Mouse (Mus musculus): ENCODE results near the gene Lenep.

The Lenep gene

DNA sequence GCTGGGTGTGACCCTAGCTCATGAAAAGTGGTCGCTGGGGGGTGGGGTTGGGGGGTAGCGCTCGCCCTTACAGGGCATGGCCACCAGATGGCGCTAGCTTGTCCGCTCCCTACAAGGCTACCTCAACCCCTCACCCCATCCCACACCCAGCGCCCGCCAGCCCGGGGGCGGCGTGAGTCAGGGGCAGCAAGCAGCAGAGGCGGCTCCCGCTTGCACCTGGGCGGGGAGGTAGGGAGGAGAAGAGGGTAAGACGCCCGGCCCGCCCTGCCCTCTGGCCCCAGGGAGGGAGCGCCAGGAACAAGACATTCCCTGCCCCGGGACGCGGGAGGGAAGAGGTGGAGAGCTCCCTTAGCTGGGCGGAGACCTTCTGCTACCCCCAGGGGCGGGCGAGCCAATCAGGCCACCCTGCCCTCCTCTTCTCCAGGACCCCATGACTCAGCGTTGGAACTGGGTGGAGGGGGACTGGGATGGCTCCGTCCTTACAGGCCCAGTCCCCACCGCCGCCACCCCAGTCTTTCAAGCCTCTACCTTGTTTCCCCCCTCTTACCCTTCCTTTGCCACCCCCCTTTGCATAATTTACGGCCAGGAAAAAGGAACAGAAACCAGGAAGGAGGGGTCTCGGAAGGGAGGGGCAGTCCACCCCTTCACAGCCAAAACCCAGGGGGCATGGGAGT is 24.1 kb downstream of the Lenep start:
- DNase-seq (ENCODE audit: low spot score in 2 of 2), result peak; percentile 82 to 83

DNA sequence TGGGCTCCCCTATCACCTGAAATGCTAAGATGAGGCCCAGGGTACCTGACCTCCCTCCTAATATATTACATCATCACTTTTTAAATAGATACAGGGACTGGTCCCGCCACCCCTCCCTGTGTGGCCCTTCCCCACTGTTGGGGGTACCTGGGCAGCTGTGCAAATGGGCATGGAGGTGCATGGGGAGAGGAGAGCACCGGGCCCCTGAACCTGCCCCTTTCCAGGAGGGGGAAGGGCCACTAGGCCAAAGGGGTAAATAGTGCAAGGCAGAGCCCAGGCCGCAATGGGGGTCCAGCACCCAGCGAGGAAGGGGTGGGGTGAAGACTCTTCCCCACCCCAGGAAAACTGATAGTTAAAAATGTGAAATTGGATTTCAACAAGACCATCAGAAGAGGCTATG is 24.8 kb downstream of the Lenep start:
- no peak for DNase-seq (ENCODE audit: low spot score in 2 of 2)

DNA sequence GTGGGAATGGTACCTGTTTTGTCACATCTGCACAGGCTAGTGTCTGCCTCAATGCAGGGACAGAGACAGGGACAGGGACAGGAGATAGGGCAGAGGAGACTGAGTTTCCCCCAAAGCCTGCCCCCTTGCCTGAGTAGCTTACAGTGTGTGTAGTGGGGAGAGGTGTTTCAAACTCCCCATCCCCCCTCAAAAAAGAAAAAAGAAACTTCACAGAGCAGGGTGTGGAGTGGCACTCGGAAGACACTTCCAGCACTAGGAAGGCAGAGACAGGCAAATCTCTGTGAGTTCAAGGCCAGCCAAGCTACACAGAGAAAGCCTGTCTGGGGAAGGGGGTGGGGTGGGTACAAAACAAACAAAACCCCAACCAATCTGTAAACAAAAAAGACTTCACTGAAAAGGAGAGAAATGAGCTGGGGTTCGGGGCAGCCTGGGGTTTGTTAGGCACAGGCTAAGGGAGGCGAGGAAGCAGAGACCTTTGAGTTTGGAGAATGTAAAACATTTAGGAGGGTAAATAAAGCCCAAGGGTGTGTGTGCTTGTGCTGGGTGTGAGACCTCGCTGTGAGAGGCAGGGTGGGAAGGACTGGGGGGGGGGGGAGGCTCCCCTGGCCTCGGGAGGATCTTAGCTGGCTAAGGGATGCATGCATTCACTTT is 28.9 kb downstream of the Lenep start:
- DNase-seq (ENCODE audit: low spot score in 2 of 2), result no peak

DNA sequence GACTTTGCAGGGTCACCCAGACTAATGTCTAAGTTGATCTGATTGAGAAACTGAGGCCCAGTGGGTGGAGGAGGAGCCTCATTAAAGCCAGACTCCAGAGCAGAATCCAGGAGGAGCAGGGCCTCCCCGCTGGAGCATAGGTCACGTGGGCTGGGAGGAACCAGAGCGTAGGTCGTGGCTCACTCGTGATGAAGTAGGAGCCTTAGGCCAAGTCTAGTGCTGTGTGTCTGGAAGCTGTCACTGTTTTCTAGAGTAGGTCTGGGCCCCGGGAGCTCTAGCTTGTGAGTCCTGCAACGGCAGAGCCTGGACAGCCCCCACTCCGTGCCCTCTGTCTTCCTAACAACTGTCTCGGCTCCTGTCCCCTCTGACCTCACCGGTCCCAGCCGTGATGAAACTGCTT is 35.3 kb downstream of the Lenep start:
- no peak for DNase-seq (ENCODE audit: low spot score in 2 of 2)

DNA sequence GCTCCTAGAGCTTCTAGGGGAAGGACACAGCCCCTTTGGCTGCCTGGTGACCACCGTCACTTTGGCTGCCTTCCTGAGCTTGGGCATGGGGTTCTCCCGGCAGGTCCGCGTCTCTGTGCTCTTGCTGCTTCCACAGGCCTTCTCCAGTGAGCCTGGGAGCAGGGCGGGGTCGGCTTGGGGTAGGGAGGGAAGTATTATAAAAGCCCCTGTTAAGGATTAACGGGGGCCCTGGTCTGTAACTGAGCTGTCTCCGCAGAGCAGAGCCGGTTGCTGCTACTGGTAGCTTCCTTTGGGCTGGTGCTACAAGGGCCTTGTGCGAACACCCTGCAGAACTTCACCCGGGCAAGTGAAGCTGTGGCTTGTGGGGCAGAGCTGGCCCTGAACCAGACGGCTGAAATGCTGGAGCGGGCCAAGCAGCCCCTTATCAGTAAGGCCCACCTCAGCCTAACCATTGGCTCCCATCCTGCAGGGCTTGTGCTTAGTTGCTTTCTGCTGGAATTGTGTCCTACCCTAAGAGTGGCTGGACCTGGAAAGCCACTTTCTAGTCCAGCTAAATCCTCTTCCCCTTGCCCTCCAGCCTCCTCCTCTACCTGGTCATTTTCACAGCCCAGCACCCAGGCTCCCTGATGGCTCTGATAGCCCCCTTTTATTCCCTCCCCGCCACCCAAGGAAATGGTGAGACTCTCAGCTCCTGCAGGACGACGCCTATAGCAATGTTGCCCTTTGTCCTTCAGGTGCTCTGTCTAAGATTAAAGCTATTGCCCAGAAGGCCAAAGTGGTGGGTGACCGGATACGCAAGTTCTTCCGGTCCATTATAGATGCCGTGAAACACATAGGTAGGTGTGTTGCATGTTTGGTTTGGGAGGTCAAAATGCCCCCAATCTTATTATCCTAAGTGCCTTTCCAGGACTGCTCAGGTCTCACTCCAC is 36.8 kb downstream of the Lenep start:
- DNase-seq (ENCODE audit: low spot score in 2 of 2), result no peak

DNA sequence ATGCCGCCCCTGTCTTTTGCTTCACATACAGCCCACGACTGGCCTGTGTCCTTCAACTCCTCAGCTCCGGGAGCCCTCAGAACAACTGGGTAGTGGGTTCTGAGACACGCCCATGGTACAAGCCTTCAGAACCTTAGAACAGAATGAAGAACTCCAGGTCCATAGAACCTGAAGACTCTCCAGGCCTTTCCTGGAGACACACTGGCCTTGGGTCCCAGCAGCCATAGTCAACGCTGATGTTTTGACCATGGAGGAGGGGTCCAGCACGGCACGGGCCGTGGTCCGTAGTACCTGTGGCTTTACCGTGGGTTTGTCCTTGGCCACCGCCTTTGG is 37.5 kb downstream of the Lenep start, which contains the start of gene Dcst1:
Dcst1 (minus strand) TSS at position 101 of the 333 bp plus-strand sequence.
- no peak for DNase-seq (ENCODE audit: low spot score in 2 of 2)

DNA sequence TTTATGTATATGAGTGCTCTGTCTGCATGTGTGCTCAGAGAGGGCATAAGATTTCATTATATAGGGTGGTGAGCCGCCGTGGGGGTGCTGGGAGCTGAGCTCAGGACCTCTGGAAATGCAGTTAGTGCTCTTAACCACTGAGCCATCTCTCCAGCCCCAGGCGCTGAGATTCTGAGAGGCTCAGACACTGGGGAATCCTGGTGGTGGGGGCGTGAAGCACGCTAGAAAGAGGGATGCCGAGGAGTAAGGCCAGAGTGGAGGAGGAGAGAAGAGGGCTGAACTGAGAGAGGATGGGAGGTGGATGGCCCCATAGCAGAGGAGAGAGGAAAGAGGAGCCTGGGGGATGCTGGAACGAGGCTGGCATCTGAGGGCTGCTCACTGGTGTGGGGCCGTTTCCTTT is 38.0 kb downstream of the Lenep start:
- no peak for DNase-seq (ENCODE audit: low spot score in 2 of 2)

DNA sequence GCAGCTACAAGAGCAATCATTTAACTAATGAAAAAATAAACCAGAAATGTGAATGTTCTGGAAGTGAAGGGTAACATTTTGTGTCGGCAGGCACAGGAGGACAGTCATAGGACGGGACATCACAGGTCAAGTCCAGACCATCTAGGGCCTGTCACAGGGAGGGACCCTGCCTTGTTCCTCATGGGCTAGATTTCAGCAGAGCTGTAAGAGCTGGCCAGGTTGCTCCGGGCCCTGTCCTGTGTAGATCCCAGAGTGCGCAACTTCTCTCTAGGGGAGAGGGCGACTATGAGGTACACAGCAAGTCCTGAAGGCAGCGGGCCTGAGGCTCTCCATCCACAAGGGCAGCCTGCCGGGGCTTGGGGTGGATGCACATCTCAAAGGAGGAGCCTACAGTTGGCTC is 40.9 kb downstream of the Lenep start, which contains the start of gene Dcst2:
Dcst2 (plus strand) TSS at position 301 of the 400 bp plus-strand sequence.
- no peak for DNase-seq (ENCODE audit: low spot score in 2 of 2)

DNA sequence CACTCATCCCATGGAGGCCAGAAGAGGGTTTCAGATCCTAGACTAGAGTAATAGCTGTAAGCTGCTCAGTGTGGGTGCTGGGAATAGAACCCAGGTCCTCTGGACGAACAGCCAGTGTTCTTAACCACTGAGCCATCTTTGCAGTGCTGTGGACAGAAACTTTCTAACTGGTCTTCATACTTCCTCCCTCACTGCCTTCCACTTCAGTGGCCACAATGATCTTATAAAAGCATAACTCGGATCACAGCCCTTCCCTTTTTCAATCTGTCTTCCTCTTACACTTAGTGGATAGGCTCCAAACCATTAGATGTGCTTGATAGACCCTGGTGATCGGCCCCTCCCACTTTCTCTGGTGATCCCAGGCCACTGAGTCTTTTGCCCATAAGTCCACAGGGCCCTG is 42.4 kb downstream of the Lenep start:
- no peak for DNase-seq (ENCODE audit: low spot score in 2 of 2)

DNA sequence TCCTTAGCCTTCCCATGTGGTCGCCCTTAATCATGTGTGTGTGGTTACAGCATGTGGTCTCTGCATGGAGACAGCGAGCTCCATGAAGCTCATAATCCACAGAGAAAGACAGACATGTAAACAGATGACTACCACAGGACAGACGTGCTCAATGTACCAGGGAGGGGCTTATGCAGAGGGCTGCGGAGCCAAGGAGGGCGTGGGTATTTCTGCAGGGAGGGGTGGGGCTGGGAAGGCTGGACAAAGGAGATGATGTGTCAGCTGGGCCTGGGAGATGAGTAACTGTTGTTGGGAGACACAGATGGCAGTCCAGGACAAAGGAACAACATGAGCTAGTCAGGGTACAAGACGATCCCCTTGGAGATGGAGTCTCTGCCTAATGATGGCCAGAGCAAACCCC is 43.0 kb downstream of the Lenep start:
- no peak for DNase-seq (ENCODE audit: low spot score in 2 of 2)

DNA sequence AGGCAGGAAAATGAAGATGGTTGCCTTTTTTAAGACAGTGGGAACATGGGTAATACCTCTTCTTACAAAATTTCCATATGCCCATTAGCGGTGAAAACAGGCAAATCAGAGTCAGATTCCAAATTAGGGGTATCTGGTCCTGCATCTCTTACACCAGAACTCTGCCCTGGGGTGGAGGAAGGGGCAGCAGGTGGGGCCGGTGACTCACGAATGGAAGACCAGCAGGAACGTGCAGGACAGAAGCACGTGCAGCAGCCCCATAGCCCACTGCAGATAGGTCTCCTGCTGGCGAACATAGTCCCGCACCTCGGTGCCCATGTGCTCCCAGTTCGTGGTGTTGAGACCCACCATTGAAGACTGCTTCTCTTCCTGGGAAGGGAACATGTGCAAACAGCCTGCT is 46.6 kb downstream of the Lenep start:
- DNase-seq (ENCODE audit: low spot score in 2 of 2), result no peak

DNA sequence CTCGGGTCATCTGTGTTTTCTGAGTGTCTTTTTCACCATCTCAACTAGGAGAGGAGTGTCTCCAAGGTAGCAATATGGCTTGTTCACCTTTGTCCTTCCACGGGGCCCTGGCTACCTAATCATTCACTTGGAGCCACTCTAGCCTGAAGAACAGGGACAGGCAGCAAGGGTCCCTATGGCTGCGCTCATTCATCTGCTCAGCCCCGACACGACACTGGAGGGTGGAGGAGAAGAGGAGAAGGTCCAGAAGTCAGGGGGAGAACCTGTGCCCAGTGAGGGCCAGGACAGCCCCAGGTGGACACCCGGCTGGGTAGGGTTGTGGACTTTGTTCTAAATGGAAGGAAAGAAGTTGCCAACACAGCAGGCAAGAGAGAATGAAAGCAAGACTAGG is 47.1 kb downstream of the Lenep start:
- DNase-seq (ENCODE audit: low spot score in 2 of 2), result no peak

DNA sequence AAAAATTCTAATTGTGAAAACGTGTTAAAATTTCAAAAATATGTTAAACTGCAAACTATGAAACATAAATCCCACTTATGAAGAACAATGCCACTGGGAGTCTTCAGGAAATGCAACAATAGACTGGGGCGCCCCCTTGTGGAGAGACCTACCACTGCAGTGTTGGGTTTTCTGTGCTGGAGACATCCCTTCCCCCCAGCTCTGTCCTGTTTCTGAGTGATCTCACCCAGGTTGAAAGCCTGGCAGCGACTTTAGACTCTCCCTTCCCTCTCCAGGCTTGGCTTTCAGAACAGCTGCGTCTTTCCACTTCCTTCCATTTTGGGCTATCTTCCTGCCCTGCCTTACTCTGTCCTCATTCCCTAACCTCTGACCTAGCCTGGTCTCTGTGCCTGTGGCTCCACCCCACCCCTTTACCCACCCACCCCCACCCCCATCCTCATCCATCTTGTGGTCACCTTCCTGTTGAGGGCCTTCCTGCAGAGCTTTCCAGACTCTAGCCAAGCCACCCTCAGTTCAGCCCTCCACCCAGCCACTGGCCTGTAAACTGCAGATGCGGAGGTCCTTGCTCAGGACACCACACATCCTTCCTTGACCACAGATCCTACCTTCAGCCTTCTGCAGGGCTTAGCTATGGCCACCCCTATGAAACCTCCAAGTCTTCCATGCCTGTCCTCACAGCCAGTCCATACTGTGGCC is 47.6 kb downstream of the Lenep start:
- DNase-seq (ENCODE audit: low spot score in 2 of 2), result peak; percentile 67 to 89

DNA sequence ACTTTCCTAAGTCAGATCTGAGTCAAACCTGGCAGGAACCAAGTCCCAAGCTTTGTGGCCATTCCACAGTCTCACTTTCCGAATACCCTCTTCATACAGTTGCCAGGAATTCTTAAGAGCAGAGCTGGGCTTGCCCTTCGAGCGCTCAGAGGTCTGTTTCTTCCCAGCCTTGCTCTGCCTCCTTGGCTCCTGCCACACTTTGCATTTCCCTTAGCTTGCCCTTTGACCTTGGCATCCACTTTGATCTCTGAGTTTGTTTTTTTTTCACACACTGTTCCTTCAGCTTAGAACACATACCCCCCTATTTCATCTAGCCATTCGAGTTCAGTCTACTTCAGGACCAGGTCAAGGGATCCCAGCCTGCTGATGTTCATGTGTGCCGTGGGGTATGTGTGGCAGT is 51.3 kb downstream of the Lenep start:
- DNase-seq (ENCODE audit: low spot score in 2 of 2), result no peak
